Mouse (Mus musculus) mouse embryonic stem cell (cell line): ENCODE results near the gene Wdr91.

Experiments used
- in situ Hi-C, 2 experiments: fragments of 300-500 bp; cut with MboI; formaldehyde crosslinking; loops; 1 replicate in 1 of 2; 3 replicates in 1 of 2; pipeline ENCODE4 v1.14.3; 2019 to 2020; ENCODE audit warnings: low sequenced_read_pairs in 2 of 2, low pct_unique_long_range_greater_than_20kb in 1 of 2, mixed read lengths in 1 of 2; ENCODE audit not compliant: unreplicated experiment in 1 of 2

Gene Wdr91

GRCm38 (mm10) chr6:34869225-34869915 is 41.3 kb downstream of the Wdr91 start:
- in situ Hi-C loops = no loop called here

- in situ Hi-C loops = no loop called here
Measured at GRCm38 (mm10) chr6:34868507-34869217, 42.0 kb downstream of the Wdr91 start.

- in situ Hi-C loops = no loop called here
Measured at GRCm38 (mm10) chr6:34867995-34868350, 42.7 kb downstream of the Wdr91 start.

- in situ Hi-C loops = no loop called here
Measured at GRCm38 (mm10) chr6:34867301-34867994, 43.2 kb downstream of the Wdr91 start.

- in situ Hi-C loops = no loop called here
Measured at GRCm38 (mm10) chr6:34866786-34867185, 43.9 kb downstream of the Wdr91 start.

- in situ Hi-C loops = no loop called here
Measured at GRCm38 (mm10) chr6:34865711-34866593, 44.7 kb downstream of the Wdr91 start.

- in situ Hi-C loops = no loop called here
Measured at GRCm38 (mm10) chr6:34865213-34865612, 45.5 kb downstream of the Wdr91 start.

- in situ Hi-C loops = no loop called here
Measured at GRCm38 (mm10) chr6:34863786-34864514, 46.7 kb downstream of the Wdr91 start.

- in situ Hi-C loops = no loop called here
Measured at GRCm38 (mm10) chr6:34862791-34863403, 47.8 kb downstream of the Wdr91 start, which contains the start of gene Tmem140. TSS of gene Tmem140 (plus strand) at chr6:34863146.

GRCm38 (mm10) chr6:34862381-34862780 is 48.3 kb downstream of the Wdr91 start:
- in situ Hi-C loops = no loop called here

GRCm38 (mm10) chr6:34861546-34862053 is 49.1 kb downstream of the Wdr91 start:
- in situ Hi-C loops = no loop called here

- in situ Hi-C loops = no loop called here
Measured at GRCm38 (mm10) chr6:34832352-34832751, 78.3 kb downstream of the Wdr91 start.
